Mouse (Mus musculus) midbrain, postnatal 0 days (tissue): ENCODE measurements at regions not wholly inside any gene's neighbourhood (a gene's known extent, or its start where the extent isn't known, plus 50 kb on each side); places are given as distances from the start of the nearest gene placed in this dataset.

Experiments
- ATAC-seq: fragments of 200-750 bp; cut with Nextera tagmentation; 2 replicates; pipeline ENCODE4 v1.8.0; 2017; ENCODE audit warnings: moderate number of reproducible peaks, mild to moderate bottlenecking, moderate TSS enrichment, moderate library complexity; ENCODE audit not compliant: low FRiP score
- DNase-seq: peaks from one replicate; pipeline ENCODE4 v3.0.0-alpha.2; 2015; ENCODE audit warnings: low spot score
- H3K27ac ChIP-seq: fragments of 300-500 bp; sonication (generic); 2 replicates; pipeline ENCODE4 v1.5.1; 2014; ENCODE audit warnings: low read depth, mild to moderate bottlenecking, low read length, mixed read lengths
- H3K27me3 ChIP-seq: fragments of 300-500 bp; sonication (generic); 2 replicates; pipeline ENCODE4 v1.6.1; 2014; ENCODE audit warnings: low read length, control low read depth, mixed read lengths; ENCODE audit not compliant: insufficient read depth
- H3K36me3 ChIP-seq: fragments of 300-500 bp; sonication (generic); 2 replicates; pipeline ENCODE4 v1.6.1; 2014; ENCODE audit warnings: low read length, control low read depth, mixed read lengths; ENCODE audit not compliant: insufficient read depth
- H3K4me1 ChIP-seq: fragments of 300-500 bp; sonication (generic); 2 replicates; pipeline ENCODE4 v1.6.1; 2014; ENCODE audit warnings: mild to moderate bottlenecking, control low read depth, antibody characterized with exemption, low read length, mixed read lengths; ENCODE audit not compliant: insufficient read depth
- H3K4me2 ChIP-seq: fragments of 300-500 bp; sonication (generic); 2 replicates; pipeline ENCODE4 v1.6.1; 2014; ENCODE audit warnings: low read depth, mild to moderate bottlenecking, low read length, mixed read lengths; ENCODE audit not compliant: poor library complexity, severe bottlenecking
- H3K4me3 ChIP-seq: fragments of 300-500 bp; sonication (generic); 2 replicates; pipeline ENCODE4 v1.5.1; 2014; ENCODE audit warnings: low read depth, mild to moderate bottlenecking, low read length, moderate library complexity
- H3K9ac ChIP-seq: fragments of 300-500 bp; sonication (generic); replicated peaks from 2 replicates; pipeline ENCODE4 v1.6.1; 2014; ENCODE audit warnings: mild to moderate bottlenecking, low read length, moderate library complexity, mixed read lengths; ENCODE audit not compliant: poor library complexity, severe bottlenecking
- H3K9me3 ChIP-seq: fragments of 300-500 bp; sonication (generic); 2 replicates; pipeline ENCODE4 v1.6.1; 2016; ENCODE audit warnings: low read length, control low read depth
- CTCF ChIP-seq: IDR thresholded peaks from 2 replicates; pipeline ENCODE4 v1.5.1; 2016; ENCODE audit warnings: antibody characterized with exemption, mild to moderate bottlenecking
- WGBS: fragments of 180-500 bp; shearing (Covaris S2); extraction: QIAGEN DNeasy Blood & Tissue Kit; methylation state at CpG from one replicate; pipeline ENCODE4 v1.1.7; 2014; 5-methylcytosine and 5-hydroxymethylcytosine counted together

GRCm38 (mm10) chr5:39143648-39144047, 267.0 kb upstream of the Clnk start:
- Histone ChIP-seq H3K36me3 (no peaks in the 10 kb centered on the region), H3K4me3 (no peak overlapping the region), H3K27me3 (no peaks in the 10 kb centered on the region), H3K27ac (no peak overlapping the region), H3K9ac (no peak overlapping the region), H3K9me3 (no peaks in the 10 kb centered on the region), H3K4me2 (no peak overlapping the region), H3K4me1 (no peaks in the 10 kb centered on the region)
- no peak for TF ChIP-seq CTCF
- ATAC-seq (no peak), DNase-seq (peak; percentile 58)
- WGBS = 68% methylated on average over 4 of the region's 4 CpGs

DNA sequence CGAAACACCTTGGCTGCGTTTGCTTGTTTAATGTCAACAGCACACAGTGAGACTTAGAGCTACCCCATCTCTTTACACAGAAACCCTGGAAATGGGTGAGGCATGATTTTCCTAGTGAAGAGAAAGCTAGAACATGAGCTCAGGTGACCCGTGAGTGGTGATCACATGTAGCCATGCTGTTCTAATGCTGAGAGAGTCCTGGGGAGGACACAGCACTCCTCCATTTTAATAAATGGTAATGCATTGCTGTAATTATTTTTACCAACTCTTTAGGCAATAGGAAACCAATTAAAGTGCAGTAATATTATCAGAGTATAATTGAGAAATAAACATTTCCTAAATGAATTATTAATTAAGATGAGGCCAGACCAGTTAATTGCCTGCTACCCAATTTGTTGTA, 261.8 kb upstream of the Clnk start:
- Histone ChIP-seq H3K9ac (no peak overlapping the region), H3K36me3 (no peaks in the 10 kb centered on the region), H3K4me2 (no peak overlapping the region), H3K9me3 (no peaks in the 10 kb centered on the region), H3K27ac (no peak overlapping the region), H3K4me1 (no peaks in the 10 kb centered on the region), H3K27me3 (no peaks in the 10 kb centered on the region), H3K4me3 (no peak overlapping the region)
- whole genome bisulfite sequencing = 83% methylated on average over 3 of the region's 3 CpGs
- TF ChIP-seq CTCF = no peak
- DNase-seq = no peak
- ATAC-seq = no peak

GRCm38 (mm10) chr5:39128931-39129330, 252.3 kb upstream of the Clnk start:
- Histone ChIP-seq H3K4me3 (no peak overlapping the region), H3K4me1 (no peaks in the 10 kb centered on the region), H3K4me2 (no peak overlapping the region), H3K36me3 (no peaks in the 10 kb centered on the region), H3K27me3 (no peaks in the 10 kb centered on the region), H3K9me3 (no peaks in the 10 kb centered on the region), H3K27ac (no peak overlapping the region), H3K9ac (no peak overlapping the region)
- no peak for DNase-seq
- ATAC-seq = no peak
- no peak for TF ChIP-seq CTCF

- no peaks in the 10 kb centered on the region for H3K36me3 ChIP-seq
- H3K9me3 ChIP-seq = no peaks in the 10 kb centered on the region
- H3K27ac ChIP-seq = no peak overlapping the region
- H3K27me3 ChIP-seq = no peaks in the 10 kb centered on the region
- 92% methylated on average over 4 of the region's 4 CpGs for WGBS
- H3K4me1 ChIP-seq = no peaks in the 10 kb centered on the region
- no peak overlapping the region for H3K4me3 ChIP-seq
- ATAC-seq (no peak), DNase-seq (no peak)
- H3K9ac ChIP-seq = no peak overlapping the region
- TF ChIP-seq CTCF = no peak
- no peak overlapping the region for H3K4me2 ChIP-seq
Measured at GRCm38 (mm10) chr5:39126833-39127232, 250.2 kb upstream of the Clnk start.

DNA sequence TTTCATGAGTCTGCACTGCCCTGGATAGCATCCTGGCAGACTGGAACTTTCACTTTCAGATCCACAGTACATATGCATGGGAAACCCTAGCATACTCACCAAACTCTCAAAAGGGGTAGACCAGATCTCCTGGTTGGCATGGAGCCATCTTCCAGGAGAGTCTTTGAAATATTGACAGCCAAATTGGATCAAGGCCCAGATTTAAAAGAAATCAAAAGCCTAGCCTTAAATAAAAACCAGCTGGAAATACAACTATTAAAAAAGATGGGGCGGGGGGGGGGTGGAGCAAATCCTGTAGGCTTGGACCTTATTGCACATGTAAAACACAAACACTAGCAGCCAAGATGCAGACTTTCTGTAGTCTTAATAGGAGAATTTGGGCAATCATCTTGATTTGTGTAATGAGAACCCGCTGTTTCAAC, 249.7 kb upstream of the Clnk start:
- ATAC-seq (no peak), DNase-seq (peak; percentile 69)
- WGBS = 74% methylated on average over 2 of the region's 2 CpGs
- H3K9ac ChIP-seq = no peak overlapping the region
- no peaks in the 10 kb centered on the region for H3K27me3 ChIP-seq
- H3K9me3 ChIP-seq = no peaks in the 10 kb centered on the region
- H3K27ac ChIP-seq = no peak overlapping the region
- no peaks in the 10 kb centered on the region for H3K36me3 ChIP-seq
- H3K4me2 ChIP-seq = no peak overlapping the region
- no peaks in the 10 kb centered on the region for H3K4me1 ChIP-seq
- H3K4me3 ChIP-seq = no peak overlapping the region
- TF ChIP-seq CTCF = no peak

DNA sequence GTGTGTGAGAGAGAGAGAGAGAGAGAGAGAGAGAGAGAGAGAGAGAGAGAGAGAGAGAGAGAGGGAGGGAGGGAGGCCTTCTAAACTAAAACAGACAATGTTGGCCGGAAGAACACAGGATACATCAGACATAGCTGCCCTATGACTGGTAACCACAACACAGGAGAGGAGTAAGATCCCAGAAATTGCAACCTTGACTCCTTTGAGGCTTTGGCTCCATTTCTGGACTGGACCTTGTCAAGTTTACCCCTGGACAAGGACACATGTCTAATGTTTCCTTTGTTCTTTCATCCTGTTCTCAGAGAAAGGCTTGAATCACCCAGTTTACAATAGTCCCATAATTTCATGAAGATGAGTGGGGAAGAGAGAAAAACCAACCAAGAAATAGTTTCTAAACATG, 233.7 kb upstream of the Clnk start:
- Histone ChIP-seq H3K36me3 (no peaks in the 10 kb centered on the region), H3K27me3 (no peaks in the 10 kb centered on the region), H3K9ac (no peak overlapping the region), H3K27ac (no peak overlapping the region), H3K9me3 (no peaks in the 10 kb centered on the region), H3K4me1 (no peaks in the 10 kb centered on the region), H3K4me3 (no peak overlapping the region), H3K4me2 (no peak overlapping the region)
- DNase-seq = no peak
- 82% methylated on average over 1 of the region's 1 CpGs for WGBS
- ATAC-seq = no peak
- TF ChIP-seq CTCF = no peak

DNA sequence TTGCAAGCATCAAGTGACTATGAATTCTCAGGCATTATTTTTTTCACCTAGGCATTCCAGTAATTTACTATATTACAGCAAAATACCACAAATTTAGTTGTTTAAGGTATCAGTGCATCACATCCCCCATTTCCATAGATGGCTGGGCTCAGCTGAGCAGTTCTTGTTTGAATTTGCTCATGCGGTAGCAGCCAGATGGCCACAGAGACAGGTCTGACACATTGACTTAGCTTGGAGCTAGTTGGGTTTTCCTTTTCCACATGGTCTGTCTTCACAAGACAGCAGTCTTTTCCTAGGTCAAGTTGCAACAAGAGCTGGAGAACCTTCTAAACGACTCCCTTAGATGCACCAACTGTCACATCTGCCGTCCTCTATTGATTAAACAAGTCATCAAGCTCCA, 232.9 kb upstream of the Clnk start:
- DNase-seq (peak; percentile 34), ATAC-seq (no peak)
- Histone ChIP-seq H3K4me1 (no peaks in the 10 kb centered on the region), H3K27me3 (no peaks in the 10 kb centered on the region), H3K27ac (no peak overlapping the region), H3K9ac (no peak overlapping the region), H3K9me3 (no peaks in the 10 kb centered on the region), H3K4me2 (no peak overlapping the region), H3K36me3 (no peaks in the 10 kb centered on the region), H3K4me3 (no peak overlapping the region)
- WGBS = 94% methylated on average over 3 of the region's 3 CpGs
- TF ChIP-seq CTCF = no peak
